15 mouse cellular contexts compared by ENCODE assay signal in the genomic region with DNA sequence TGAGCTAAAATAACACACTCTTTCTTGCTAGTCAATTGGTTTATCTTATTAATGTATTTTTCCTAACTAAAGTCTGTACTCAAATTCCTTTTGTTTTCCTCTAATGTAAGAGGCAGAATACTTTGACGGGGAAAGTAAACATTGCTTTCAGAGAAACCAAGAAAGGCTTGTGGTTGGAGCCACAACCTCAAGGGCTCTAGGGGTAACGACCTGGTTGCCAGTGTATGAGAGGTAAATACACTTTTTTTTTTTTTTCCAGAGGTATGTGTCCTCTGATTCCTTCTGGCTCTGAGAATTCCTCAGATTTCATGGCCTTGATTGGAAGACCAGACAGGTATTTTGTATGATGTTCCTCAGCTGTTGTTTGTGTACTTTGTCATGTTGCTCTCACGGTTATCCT. TPM values are rescaled to one million over a fixed set of nuclear protein-coding genes. Genes with fewer than 3 reads are reported as not detected.
DNase-seq lines count a peak whose midpoint lies in the region; ATAC-seq lines count a peak whose summit lies in the region.
"Had no signal": no experiment of that assay in that cellular context is flagged by ENCODE, and none has a peak within 500 bp of the region (broad histone marks: within the 10 kb centered on the region; RNA-seq: fewer than 3 reads in every experiment).

No protein-coding gene starts in this region.

- no peaks in the 10 kb centered on the region for H3K36me3 ChIP-seq in liver, embryonic 11.5 days (ENCODE audit: control insufficient read depth, insufficient read depth, low read length)
- H3K36me3 ChIP-seq in hindbrain, embryonic 14.5 days (replicated peaks; ENCODE audit: control insufficient read depth, insufficient read depth): 0 out of 2 replicates have a peak, but pooled peaks cover 8% of the 10 kb centered on the region
- H3K36me3 ChIP-seq: forebrain, embryonic 10.5 days; kidney, embryonic 15.5 days; limb, embryonic 13.5 days had no signal

- ATAC-seq in liver, embryonic 11.5 days (replicated peaks; ENCODE audit: low FRiP score): no peak
- no peak for ATAC-seq in hindbrain, embryonic 14.5 days (ENCODE audit: low FRiP score)

- no peak overlapping the region for H3K4me3 ChIP-seq in liver, embryonic 11.5 days (ENCODE audit: low read depth, low read length)
- H3K4me3 ChIP-seq in hindbrain, embryonic 14.5 days (replicated peaks; ENCODE audit: low read length): no peak overlapping the region

- peak overlapping the region; percentile 91 for H3K4me2 ChIP-seq in liver, embryonic 11.5 days
- H3K4me2 ChIP-seq in hindbrain, embryonic 14.5 days (replicated peaks): peak overlapping the region; percentile 70

- WGBS in liver, embryonic 11.5 days: 66% methylated on average over 3 of the region's 3 CpGs
- 80% methylated on average over 3 of the region's 3 CpGs for WGBS in hindbrain, embryonic 14.5 days

- DNase-seq in liver, embryonic 11.5 days (ENCODE audit: low spot score): no peak
- no peak for DNase-seq in liver
- DNase-seq in T-cell, adult 2 months (ENCODE audit: low spot score): peak; percentile 34
- no peak for DNase-seq in hindbrain, embryonic 14.5 days (ENCODE audit: low spot score)
- peak; percentile 55 for DNase-seq in lung, postnatal 36 days
- no peak for DNase-seq in cerebellum, postnatal 10 days
- no peak for DNase-seq in adrenal gland, adult (ENCODE audit: inconsistent age in 2 of 2, low spot score in 1 of 2)
- DNase-seq: adrenal gland, postnatal 10 days; cerebellum, adult 9-11 months; thymus, postnatal 14 days had no signal

- 0 out of 2 replicates have a peak overlapping the region, but pooled peaks have one; percentile 25 for H3K9ac ChIP-seq in liver, embryonic 11.5 days (ENCODE audit: low read depth, low read length)
- no peak overlapping the region for H3K9ac ChIP-seq in hindbrain, embryonic 14.5 days
- H3K9ac ChIP-seq: kidney, embryonic 15.5 days had no signal

- H3K27me3 ChIP-seq in liver, embryonic 11.5 days (replicated peaks; ENCODE audit: control insufficient read depth, insufficient read depth, low read length): no peaks in the 10 kb centered on the region
- no peaks in the 10 kb centered on the region for H3K27me3 ChIP-seq in hindbrain, embryonic 14.5 days (ENCODE audit: control insufficient read depth, insufficient read depth, low read length)
- H3K27me3 ChIP-seq: kidney, embryonic 15.5 days; limb, embryonic 13.5 days; megakaryocyte, embryonic 14.5 days; Patski had no signal

- peaks cover 19% of the 10 kb centered on the region for H3K4me1 ChIP-seq in liver, embryonic 11.5 days (replicated peaks; ENCODE audit: control insufficient read depth, insufficient read depth, low read length)
- H3K4me1 ChIP-seq in hindbrain, embryonic 14.5 days (replicated peaks; ENCODE audit: control insufficient read depth, insufficient read depth, low read length): 0 out of 2 replicates have a peak, but pooled peaks cover 11% of the 10 kb centered on the region

- peak overlapping the region; percentile 96; the same call in 1 of the 2 replicates for H3K27ac ChIP-seq in liver, embryonic 11.5 days (ENCODE audit: low read depth, low read length)
- H3K27ac ChIP-seq in hindbrain, embryonic 14.5 days: no peak overlapping the region
- H3K27ac ChIP-seq: forebrain, embryonic 10.5 days; kidney, embryonic 15.5 days; limb, embryonic 13.5 days had no signal

- H3K9me3 ChIP-seq in liver, embryonic 11.5 days (ENCODE audit: control insufficient read depth, low read length): no peaks in the 10 kb centered on the region
- no peaks in the 10 kb centered on the region for H3K9me3 ChIP-seq in hindbrain, embryonic 14.5 days (ENCODE audit: control insufficient read depth, low read length)
- H3K9me3 ChIP-seq: forebrain, embryonic 10.5 days; kidney, embryonic 15.5 days; limb, embryonic 13.5 days had no signal

RNA-seq across cellular contexts. Expression of a gene that starts 2.0 kb away (rescaled TPM):
- polyA plus RNA-seq in liver, embryonic 11.5 days (2014; fragmentation: Nextera tagmentation; extraction: Ambion mirVana): 14.5 and 16.2 TPM in 2 replicates
- 23.8 and 25.4 TPM in 2 replicates for polyA plus RNA-seq in hindbrain, embryonic 14.5 days (2014; fragmentation: Nextera tagmentation; extraction: Ambion mirVana)

RNA-seq across cellular contexts. Expression of a gene that starts 32.2 kb away (rescaled TPM):
- 18.5 and 19.9 TPM in 2 replicates for polyA plus RNA-seq in liver, embryonic 11.5 days (2014; fragmentation: Nextera tagmentation; extraction: Ambion mirVana)
- polyA plus RNA-seq in hindbrain, embryonic 14.5 days (2014; fragmentation: Nextera tagmentation; extraction: Ambion mirVana): 57.4 and 60.3 TPM in 2 replicates

RNA-seq across cellular contexts. Expression of a gene that starts 55.5 kb away (rescaled TPM):
- polyA plus RNA-seq in liver, embryonic 11.5 days (2014; fragmentation: Nextera tagmentation; extraction: Ambion mirVana): 42.2 and 44.6 TPM in 2 replicates
- polyA plus RNA-seq in hindbrain, embryonic 14.5 days (2014; fragmentation: Nextera tagmentation; extraction: Ambion mirVana): 48.4 and 49.1 TPM in 2 replicates

Comparison
In these comparisons a context has a peak if more than half of its experiments do, and no peak if none do; other contexts are left out.
1. DNase-seq: peak in T-cell, adult 2 months (single experiment) and lung, postnatal 36 days (single experiment); none in liver, embryonic 11.5 days (single experiment), liver (single experiment), hindbrain, embryonic 14.5 days (single experiment), cerebellum, postnatal 10 days (0 of 2) and adrenal gland, adult (0 of 2).